Mouse (Mus musculus) myocyte (in vitro differentiated cells): Measurements from ENCODE around the gene Mrpl2. TPM values are rescaled to one million over a fixed set of nuclear protein-coding genes. Genes with fewer than 3 reads are reported as not detected.
A peak's percentile ranks its signal among the peaks of the same experiment; 100 is the strongest.

Experiments used
- H3K27me3 ChIP-seq: one replicate; pipeline ENCODE4 v1.6.1; 2011; ENCODE audit not compliant: control insufficient read depth, insufficient read depth, insufficient read length
- H3K36me3 ChIP-seq: one replicate; pipeline ENCODE4 v1.6.1; 2011; ENCODE audit not compliant: control insufficient read depth, insufficient read depth
- H3K4me2 ChIP-seq: one replicate; pipeline ENCODE4 v1.6.1; 2011; ENCODE audit warnings: low read depth, control low read depth
- H3K4me3 ChIP-seq: one replicate; pipeline ENCODE4 v1.5.1; 2011; ENCODE audit warnings: mild to moderate bottlenecking, control low read depth, moderate library complexity
- H3K79me2 ChIP-seq: one replicate; pipeline ENCODE4 v1.6.1; 2011; ENCODE audit not compliant: control insufficient read depth, insufficient read depth
- H3ac ChIP-seq: one replicate; pipeline ENCODE4 v1.6.1; 2011; ENCODE audit not compliant: control insufficient read depth, insufficient read length
- CEBPB ChIP-seq: IDR thresholded peaks from 2 replicates; pipeline ENCODE4 v1.6.1; 2011; ENCODE audit warnings: mild to moderate bottlenecking, moderate library complexity; ENCODE audit not compliant: poor library complexity, insufficient read depth, severe bottlenecking
- E2F4 ChIP-seq: IDR thresholded peaks from one replicate; pipeline ENCODE4 v1.6.1; 2011; ENCODE audit warnings: mild to moderate bottlenecking, control low read depth, moderate library complexity; ENCODE audit not compliant: insufficient read depth
- MAX ChIP-seq: IDR thresholded peaks from one replicate; pipeline ENCODE4 v1.6.1; 2011; ENCODE audit warnings: low read depth, mild to moderate bottlenecking, control low read depth
- MYOD1 ChIP-seq, 3 experiments: IDR thresholded peaks; one replicate each; pipeline ENCODE4 v1.6.1; 2011; ENCODE audit warnings: control low read depth in 2 of 3, low read depth in 2 of 3, mild to moderate bottlenecking in 2 of 3, moderate library complexity in 1 of 3; ENCODE audit not compliant: insufficient read length in 2 of 3, control insufficient read depth in 1 of 3
- MYOG ChIP-seq, 3 experiments: IDR thresholded peaks; one replicate each; pipeline ENCODE4 v1.6.1; 2011; ENCODE audit warnings: control low read depth in 2 of 3, low read depth in 2 of 3, mild to moderate bottlenecking in 2 of 3; ENCODE audit not compliant: insufficient read length in 2 of 3, control insufficient read depth in 1 of 3, insufficient read depth in 1 of 3
- POLR2A ChIP-seq: IDR thresholded peaks from one replicate; pipeline ENCODE4 v1.6.1; 2011; ENCODE audit warnings: low read depth, mild to moderate bottlenecking, control low read depth, moderate library complexity; ENCODE audit not compliant: insufficient read length
- POLR2AphosphoS2 ChIP-seq: IDR thresholded peaks from one replicate; pipeline ENCODE4 v1.6.1; 2011; ENCODE audit warnings: low read depth, control low read depth; ENCODE audit not compliant: insufficient read length
- REST ChIP-seq: IDR thresholded peaks from one replicate; pipeline ENCODE4 v1.6.1; 2011; ENCODE audit warnings: mild to moderate bottlenecking, control low read depth, moderate library complexity; ENCODE audit not compliant: insufficient read depth, insufficient read length
- SRF ChIP-seq: IDR thresholded peaks from one replicate; pipeline ENCODE4 v1.6.1; 2011; ENCODE audit warnings: low read depth; ENCODE audit not compliant: control insufficient read depth, insufficient read length
- TCF12 ChIP-seq: IDR thresholded peaks from one replicate; pipeline ENCODE4 v1.6.1; 2011; ENCODE audit warnings: mild to moderate bottlenecking, control low read depth; ENCODE audit not compliant: poor library complexity, insufficient read depth, severe bottlenecking
- TCF3 ChIP-seq: IDR thresholded peaks from one replicate; pipeline ENCODE4 v1.6.1; 2011; ENCODE audit warnings: low read depth, control low read depth; ENCODE audit not compliant: insufficient read length
- USF1 ChIP-seq: IDR thresholded peaks from one replicate; pipeline ENCODE4 v1.6.1; 2011; ENCODE audit warnings: low read depth, mild to moderate bottlenecking, control low read depth, moderate library complexity
- polyA plus RNA-seq: library from polyadenylated mRNA; unstranded; fragments of >200 nt; fragmentation: generic; extraction: Trizol; gene quantifications from one replicate; pipeline ENCODE4 v1.2.1, GENCODE M21; 2012; ENCODE audit warnings: missing spikeins

The Mrpl2 gene
- polyA plus RNA-seq, 1 experiment: 248 TPM

DNA sequence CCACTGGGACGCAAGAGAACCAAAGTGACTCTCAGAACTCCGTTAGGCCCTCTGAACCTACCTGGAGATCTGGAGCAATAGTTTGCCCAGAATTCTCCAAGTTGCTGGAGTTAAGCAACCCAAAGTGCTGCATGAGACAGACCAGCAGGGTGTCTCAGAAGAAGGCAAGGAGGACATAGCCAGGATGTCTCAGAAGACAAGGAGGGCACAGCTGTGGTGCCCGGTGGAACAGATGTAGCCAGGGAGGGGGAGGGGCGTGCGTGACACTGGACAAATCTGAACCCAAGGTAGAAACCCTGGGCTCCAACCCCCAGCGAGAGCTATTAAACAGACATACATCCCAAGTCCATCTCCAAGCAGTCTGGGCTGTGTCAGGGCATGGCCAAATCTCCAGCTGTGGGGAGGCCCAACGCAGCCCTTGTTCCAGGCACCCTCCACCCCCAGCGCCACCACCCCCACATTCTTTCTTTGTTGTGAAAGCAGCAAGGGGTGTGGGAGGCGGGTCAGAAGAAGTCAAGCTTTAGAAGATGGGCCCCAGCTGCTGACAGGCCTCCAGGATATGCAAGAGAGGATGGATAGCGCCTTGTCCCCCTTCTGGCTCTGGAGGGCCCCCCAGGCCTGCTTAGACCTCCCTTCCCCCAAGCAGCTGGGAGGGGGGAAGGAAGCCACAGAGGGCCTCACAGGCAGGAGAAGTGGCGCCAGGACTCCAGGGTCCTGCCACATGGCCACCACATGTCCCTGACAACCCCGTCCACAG is 16.2 kb upstream of the Mrpl2 start:
- Histone ChIP-seq H3K4me2 (peak overlapping the region; percentile 75), H3K4me3 (peak overlapping the region; percentile 47)
- TF ChIP-seq TCF3: no peak
- peak in 2 of 3 experiments; percentile 69 to 72 for TF ChIP-seq MYOG (IDR thresholded peaks at IDR 0.05; ENCODE audit: control insufficient read depth in 1 of 3, insufficient read depth in 1 of 3, insufficient read length in 2 of 3, low read depth in 2 of 3)
- TF ChIP-seq MYOD1 (IDR thresholded peaks at IDR 0.05; ENCODE audit: control insufficient read depth in 1 of 3, insufficient read length in 2 of 3, low read depth in 2 of 3): peak in 2 of 3 experiments; percentile 69 to 79

DNA sequence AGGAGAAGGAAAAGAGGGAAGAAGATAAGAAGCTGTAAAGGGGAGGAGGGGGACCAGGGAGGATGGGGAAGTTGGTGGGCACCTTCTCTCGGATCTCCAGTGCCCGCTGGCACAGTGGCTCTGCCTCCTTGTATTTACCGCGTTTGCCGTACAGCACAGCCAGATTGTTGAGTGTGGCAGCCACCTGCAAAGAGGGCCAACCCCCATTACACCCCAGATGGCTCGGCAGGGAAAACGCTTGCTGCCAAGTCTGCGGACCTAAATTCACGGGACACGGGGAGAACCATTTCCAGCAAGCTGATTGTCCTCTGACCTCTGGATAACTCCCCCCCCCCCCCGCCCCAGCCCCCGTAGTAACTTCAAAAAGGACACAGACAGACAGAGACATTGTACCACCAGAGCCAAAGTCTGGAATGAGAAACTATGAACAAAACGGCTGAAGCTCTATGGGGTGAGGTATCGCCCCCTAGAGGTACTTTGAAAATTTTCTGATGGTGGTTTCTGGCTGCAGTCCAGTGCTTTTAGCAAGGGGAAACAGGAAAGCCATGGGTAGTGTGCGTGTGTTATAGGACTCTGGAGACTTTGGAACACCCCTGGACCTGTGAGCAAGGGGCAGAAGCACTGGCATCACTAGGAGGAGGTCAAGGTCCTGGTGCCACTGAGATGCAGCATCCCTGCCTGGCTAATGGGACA is 9.1 kb upstream of the Mrpl2 start:
- Histone ChIP-seq H3K4me3 (no peak overlapping the region), H3K27me3 (no peaks in the 10 kb centered on the region), H3ac (no peak overlapping the region), H3K79me2 (no peaks in the 10 kb centered on the region), H3K36me3 (peaks cover 7% of the 10 kb centered on the region), H3K4me2 (peak overlapping the region; percentile 3)
- TF ChIP-seq CEBPB (no peak), USF1 (no peak), POLR2AphosphoS2 (no peak), MYOD1 (IDR thresholded peaks at IDR 0.05; ENCODE audit: control insufficient read depth in 1 of 3, insufficient read length in 2 of 3, low read depth in 2 of 3) (no peak), TCF3 (no peak), POLR2A (no peak), MYOG (IDR thresholded peaks at IDR 0.05; ENCODE audit: control insufficient read depth in 1 of 3, insufficient read depth in 1 of 3, insufficient read length in 2 of 3, low read depth in 2 of 3) (no peak), REST (no peak), SRF (no peak), MAX (no peak), TCF12 (no peak), E2F4 (no peak)

More for the DNA sequence above, 16.2 kb upstream of the Mrpl2 start:
- Histone ChIP-seq H3K79me2 (peaks cover 5% of the 10 kb centered on the region), H3K36me3 (peaks cover 3% of the 10 kb centered on the region), H3K27me3 (no peaks in the 10 kb centered on the region), H3ac (peak overlapping the region; percentile 75)

- H3K36me3 ChIP-seq: peaks cover 4% of the 10 kb centered on the region
- TF ChIP-seq TCF12 (no peak), POLR2A (no peak), MYOD1 (IDR thresholded peaks at IDR 0.05; ENCODE audit: control insufficient read depth in 1 of 3, insufficient read length in 2 of 3, low read depth in 2 of 3) (no peak), USF1 (no peak), E2F4 (no peak), SRF (no peak)
Measured at GRCm38 (mm10) chr17:46639929-46640328, 6.1 kb upstream of the Mrpl2 start.

GRCm38 (mm10) chr17:46642060-46642459 is 4.0 kb upstream of the Mrpl2 start:
- Histone ChIP-seq H3K36me3 (peaks cover 4% of the 10 kb centered on the region), H3K27me3 (no peaks in the 10 kb centered on the region), H3K4me2 (no peak overlapping the region), H3K4me3 (no peak overlapping the region), H3K79me2 (peaks cover 8% of the 10 kb centered on the region), H3ac (no peak overlapping the region)
- TF ChIP-seq MYOD1 (IDR thresholded peaks at IDR 0.05; ENCODE audit: control insufficient read depth in 1 of 3, insufficient read length in 2 of 3, low read depth in 2 of 3) (no peak), REST (no peak), SRF (no peak), MYOG (IDR thresholded peaks at IDR 0.05; ENCODE audit: control insufficient read depth in 1 of 3, insufficient read depth in 1 of 3, insufficient read length in 2 of 3, low read depth in 2 of 3) (no peak), CEBPB (no peak)

More at GRCm38 (mm10) chr17:46639929-46640328, 6.1 kb upstream of the Mrpl2 start:
- no peak overlapping the region for H3K4me2 ChIP-seq
- H3ac ChIP-seq: no peak overlapping the region
- no peaks in the 10 kb centered on the region for H3K79me2 ChIP-seq
- no peaks in the 10 kb centered on the region for H3K27me3 ChIP-seq
- H3K4me3 ChIP-seq: no peak overlapping the region

DNA sequence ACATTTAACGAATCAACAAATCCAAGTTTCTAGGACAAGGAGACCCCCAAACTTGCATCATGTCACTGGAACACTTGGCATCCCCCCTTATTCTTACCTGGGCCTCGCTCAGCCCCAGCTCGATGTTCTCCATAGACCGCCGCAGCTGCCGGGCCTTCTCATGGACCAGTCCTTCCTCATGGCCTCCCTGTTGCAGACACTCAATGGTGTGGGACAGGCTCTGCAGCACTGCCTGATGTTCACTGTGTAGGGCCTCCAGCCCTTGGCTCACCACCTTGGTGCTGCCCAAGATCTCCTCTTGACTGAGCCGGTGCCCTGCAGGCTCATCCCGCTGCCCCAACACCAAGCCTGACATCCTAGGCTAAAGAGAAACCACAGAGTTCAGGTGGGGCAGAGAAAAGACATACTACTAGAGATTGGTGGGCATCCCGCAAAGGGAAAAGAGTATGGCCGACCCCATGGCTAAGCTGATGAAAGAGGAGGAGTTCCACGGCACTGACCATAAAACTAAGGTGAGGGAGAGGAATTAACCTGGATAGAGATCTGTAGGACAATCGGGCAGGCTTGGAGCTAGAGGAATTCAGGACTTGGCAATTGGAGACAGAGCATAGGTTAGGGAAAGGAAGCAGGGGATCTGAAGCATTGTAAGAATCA is 1.8 kb upstream of the Mrpl2 start:
- H3K27me3 ChIP-seq: no peaks in the 10 kb centered on the region
- peak overlapping the region; percentile 98 for H3K4me2 ChIP-seq
- H3K36me3 ChIP-seq: peaks cover 9% of the 10 kb centered on the region
- TF ChIP-seq USF1 (no peak), MAX (no peak), POLR2A (no peak), POLR2AphosphoS2 (no peak), MYOG (IDR thresholded peaks at IDR 0.05; ENCODE audit: control insufficient read depth in 1 of 3, insufficient read depth in 1 of 3, insufficient read length in 2 of 3, low read depth in 2 of 3) (no peak), REST (no peak), SRF (no peak), CEBPB (no peak), E2F4 (no peak), MYOD1 (IDR thresholded peaks at IDR 0.05; ENCODE audit: control insufficient read depth in 1 of 3, insufficient read length in 2 of 3, low read depth in 2 of 3) (no peak)
- no peak overlapping the region for H3ac ChIP-seq
- H3K79me2 ChIP-seq: peaks cover 12% of the 10 kb centered on the region
- peak overlapping the region; percentile 78 for H3K4me3 ChIP-seq
